Mouse (Mus musculus): ENCODE measurements at regions not wholly inside any gene's neighbourhood (a gene's known extent, or its start where the extent isn't known, plus 50 kb on each side); places are given as distances from the start of the nearest gene placed in this dataset.

DNA sequence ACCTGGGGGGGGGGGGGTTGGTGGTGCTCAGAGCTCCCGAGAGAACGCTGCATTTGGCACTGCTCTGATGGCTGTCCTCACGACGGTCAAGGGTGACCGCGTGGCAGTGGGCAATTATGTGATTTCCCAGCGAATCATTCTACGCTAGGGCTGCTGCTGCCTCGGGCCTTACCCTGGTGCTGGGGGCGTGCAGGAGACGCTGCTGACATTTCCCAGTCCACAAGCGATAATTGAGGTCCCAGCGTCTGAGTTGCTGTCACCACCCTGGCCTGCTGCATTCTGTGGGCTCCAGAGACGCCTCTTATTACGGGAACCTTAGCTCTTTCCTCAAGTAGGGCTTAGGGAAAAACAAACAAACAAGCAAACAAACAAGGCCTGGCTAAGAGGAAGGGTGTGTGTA lies 52.0 kb upstream of the Nkx1-1 start:
- Histone ChIP-seq H3K36me3 (ENCODE audit: control insufficient read depth, insufficient read depth, low read length) (no peaks in the 10 kb centered on the region), H3K4me3 (ENCODE audit: low read depth, low read length) (no peak overlapping the region), H3K9ac (ENCODE audit: low read length) (no peak overlapping the region), H3K27me3 (ENCODE audit: control insufficient read depth, insufficient read depth, low read length) (no peaks in the 10 kb centered on the region), H3K9me3 (ENCODE audit: control insufficient read depth, low read length) (no peaks in the 10 kb centered on the region), H3K27ac (ENCODE audit: low read depth, low read length) (no peak overlapping the region), H3K4me2 (ENCODE audit: low read depth, low read length, severe bottlenecking) (no peak overlapping the region), H3K4me1 (replicated peaks; ENCODE audit: control insufficient read depth, insufficient read depth, low read length) (peaks cover 9% of the 10 kb centered on the region)
- DNase-seq (ENCODE audit: low spot score) = no peak
- no peak for ATAC-seq (replicated peaks; ENCODE audit: low FRiP score)
- WGBS = 77% methylated on average over 15 of the region's 15 CpGs
